Mouse (Mus musculus): ENCODE measurements at regions not wholly inside any gene's neighbourhood (a gene's known extent, or its start where the extent isn't known, plus 50 kb on each side); places are given as distances from the start of the nearest gene placed in this dataset.
A peak's percentile ranks its signal among the peaks of the same experiment; 100 is the strongest.

GRCm38 (mm10) chr19:32939692-32940091, 182.4 kb downstream of the Pten start:
- peak; percentile 76 for DNase-seq (ENCODE audit: low spot score in 2 of 2)

DNA sequence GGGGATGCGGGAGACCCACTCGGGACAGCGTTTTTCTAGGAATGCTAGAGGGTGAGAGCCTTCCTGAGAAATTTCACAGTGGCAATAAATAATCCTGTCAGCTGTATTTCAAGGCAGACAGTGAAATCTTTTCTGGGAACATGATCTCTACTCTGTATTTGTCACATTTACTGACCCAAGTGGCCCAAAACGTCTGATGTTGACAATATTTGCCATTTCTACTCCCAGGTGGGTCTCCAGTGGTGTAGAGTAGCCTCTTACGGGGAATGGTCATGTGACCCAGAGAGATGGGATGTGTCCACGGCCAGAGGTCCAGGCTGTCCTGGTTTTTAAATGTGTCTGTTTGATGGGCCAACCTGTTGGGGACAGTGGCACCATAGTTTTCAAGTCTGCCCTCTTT, 183.5 kb downstream of the Pten start:
- DNase-seq (ENCODE audit: low spot score in 2 of 2) = no peak

- no peak for DNase-seq (ENCODE audit: low spot score in 2 of 2)
Observed at GRCm38 (mm10) chr19:32943594-32944230, 186.4 kb downstream of the Pten start.

- DNase-seq (ENCODE audit: low spot score in 2 of 2) = no peak
Observed at GRCm38 (mm10) chr19:32947081-32947855, 190.0 kb downstream of the Pten start.

GRCm38 (mm10) chr19:32950252-32950651, 193.0 kb downstream of the Pten start:
- no peak for DNase-seq (ENCODE audit: low spot score in 2 of 2)

- peak; percentile 70 to 73 for DNase-seq (ENCODE audit: low spot score in 2 of 2)
Observed at GRCm38 (mm10) chr19:32950794-32951193, 193.5 kb downstream of the Pten start.

GRCm38 (mm10) chr19:32952425-32952824, 195.1 kb downstream of the Pten start:
- no peak for DNase-seq (ENCODE audit: low spot score in 2 of 2)

DNA sequence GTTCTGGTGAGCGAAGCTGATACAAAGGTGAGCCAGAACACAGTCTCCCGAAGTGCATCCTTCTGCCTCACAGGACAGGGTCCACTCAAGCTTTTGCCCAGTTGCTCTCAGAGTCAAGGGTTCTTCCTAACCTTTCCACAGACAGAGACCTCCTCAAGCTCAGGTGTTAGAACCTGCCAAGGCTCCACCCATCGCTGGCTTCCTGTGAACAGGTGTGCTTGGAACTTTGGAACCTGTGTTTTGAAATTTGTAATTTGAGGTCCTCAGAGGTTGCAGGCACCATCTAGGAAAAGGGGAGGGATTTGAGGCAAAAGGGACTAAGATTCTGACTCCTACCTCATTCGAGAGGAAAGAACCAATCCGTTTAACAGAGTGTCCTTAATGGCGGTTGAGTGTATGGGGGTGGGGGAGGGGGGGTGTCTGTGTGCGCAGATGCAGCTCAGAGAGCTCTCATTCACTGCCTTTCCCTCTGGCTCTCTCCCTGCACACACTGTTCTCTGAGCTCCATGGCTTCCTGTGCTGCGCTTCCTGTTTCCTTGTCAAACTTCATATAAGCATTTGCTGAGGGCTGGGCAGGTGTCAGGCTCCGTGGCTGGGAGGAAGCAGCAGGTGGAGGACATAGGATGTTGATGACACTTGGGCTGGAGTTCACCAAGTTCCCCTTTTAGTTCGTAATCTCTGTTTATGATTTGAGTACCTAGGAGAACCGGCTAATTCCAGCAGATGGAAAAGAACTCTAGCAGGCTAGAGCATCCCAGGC, 195.8 kb downstream of the Pten start:
- DNase-seq (ENCODE audit: low spot score in 2 of 2) = peak; percentile 76 to 77

DNA sequence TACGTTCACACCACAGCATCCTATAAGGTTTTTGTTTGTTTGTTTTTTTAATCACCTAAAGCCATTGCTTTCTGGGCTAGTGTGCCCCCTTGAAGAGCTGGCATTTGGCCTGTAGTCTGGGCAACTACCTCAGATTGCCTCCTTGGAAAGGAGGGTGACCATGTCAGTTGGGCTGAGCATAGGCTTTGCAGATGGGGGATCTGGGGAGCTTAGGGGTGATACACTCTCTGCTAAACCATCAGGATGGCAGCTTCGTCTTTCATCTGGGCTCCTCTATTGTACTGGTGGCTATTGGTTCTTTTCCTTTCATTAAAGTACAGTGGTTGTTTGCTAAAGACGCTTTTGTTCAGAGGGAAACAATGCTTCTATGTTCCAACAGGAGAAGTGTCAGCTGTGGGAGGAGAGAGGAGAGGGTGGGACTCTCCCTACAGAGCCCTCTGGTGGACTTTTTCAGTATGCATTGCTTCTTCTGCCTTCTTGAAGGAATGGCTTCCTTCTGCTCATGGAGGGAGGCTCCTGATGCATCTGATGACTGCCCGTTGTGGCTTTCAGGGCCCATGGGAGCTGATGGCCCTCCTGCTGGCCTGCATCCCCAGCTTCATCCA, 196.8 kb downstream of the Pten start:
- DNase-seq (ENCODE audit: low spot score in 2 of 2) = peak; percentile 50 to 70

GRCm38 (mm10) chr19:32954942-32955341, 197.6 kb downstream of the Pten start:
- DNase-seq (ENCODE audit: low spot score in 2 of 2) = no peak

DNA sequence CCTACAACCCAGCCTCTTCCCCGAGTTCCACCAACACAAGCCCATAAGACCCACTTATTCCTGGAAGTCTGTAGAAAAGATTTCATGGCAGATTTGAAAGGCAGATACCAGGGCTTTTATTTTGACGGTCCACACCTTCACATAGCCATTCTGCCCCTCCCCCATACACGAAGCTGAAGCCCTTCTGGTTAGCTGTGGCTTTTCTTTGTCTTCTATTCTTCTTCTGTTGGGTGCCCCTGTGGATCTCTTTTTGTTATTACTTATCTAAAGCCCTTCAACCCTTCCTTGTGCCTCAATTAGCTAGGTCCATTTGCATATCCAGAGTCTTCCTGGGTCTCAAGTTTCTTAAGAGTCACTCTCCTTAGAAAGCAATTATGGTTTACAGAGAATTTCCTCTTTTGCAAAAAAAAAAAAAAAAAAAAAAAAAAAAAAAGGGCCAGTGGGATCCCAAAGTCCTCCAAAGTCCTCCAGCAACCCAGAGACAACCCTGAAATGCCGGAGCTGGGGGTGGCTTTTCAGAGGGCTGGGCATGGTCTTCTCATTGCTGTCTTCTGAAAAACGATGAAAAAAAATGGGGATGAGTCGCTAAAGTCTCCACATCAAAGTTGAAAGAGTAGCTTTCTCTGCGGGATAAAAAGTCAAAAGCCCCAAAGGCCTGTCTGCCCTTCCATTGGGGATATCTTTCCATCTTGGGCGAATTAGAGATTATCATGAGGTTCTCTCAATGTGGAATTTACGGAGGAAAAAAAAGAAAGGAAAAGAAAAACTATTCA, 199.0 kb downstream of the Pten start:
- peak; percentile 45 to 52 for DNase-seq (ENCODE audit: low spot score in 2 of 2)

- peak in 1 of 2 experiments; percentile 23 for DNase-seq (ENCODE audit: low spot score in 2 of 2)
Observed at GRCm38 (mm10) chr19:32956916-32957558, 199.7 kb downstream of the Pten start.

DNA sequence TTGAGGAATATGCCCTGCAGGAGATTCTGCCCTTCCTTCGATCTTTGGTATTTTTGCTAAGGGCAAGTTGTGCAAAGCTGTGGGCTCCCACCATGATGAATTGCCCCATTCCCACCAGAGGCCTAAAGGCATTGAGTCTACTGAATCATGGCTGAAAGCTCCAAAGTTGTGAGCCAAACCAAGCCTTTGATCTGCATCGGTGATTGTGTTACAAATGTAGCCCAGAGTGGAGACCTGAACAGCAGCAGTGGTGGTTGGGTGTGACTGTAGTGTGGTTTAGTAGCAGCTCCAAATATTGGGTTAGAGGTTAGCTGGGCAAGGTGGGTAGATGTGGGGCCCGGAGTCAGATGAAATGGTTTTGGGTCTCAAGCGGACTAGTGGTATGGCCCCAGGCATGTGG, 201.0 kb downstream of the Pten start:
- no peak for DNase-seq (ENCODE audit: low spot score in 2 of 2)

GRCm38 (mm10) chr19:32958791-32959190, 201.5 kb downstream of the Pten start:
- DNase-seq (ENCODE audit: low spot score in 2 of 2) = no peak

DNA sequence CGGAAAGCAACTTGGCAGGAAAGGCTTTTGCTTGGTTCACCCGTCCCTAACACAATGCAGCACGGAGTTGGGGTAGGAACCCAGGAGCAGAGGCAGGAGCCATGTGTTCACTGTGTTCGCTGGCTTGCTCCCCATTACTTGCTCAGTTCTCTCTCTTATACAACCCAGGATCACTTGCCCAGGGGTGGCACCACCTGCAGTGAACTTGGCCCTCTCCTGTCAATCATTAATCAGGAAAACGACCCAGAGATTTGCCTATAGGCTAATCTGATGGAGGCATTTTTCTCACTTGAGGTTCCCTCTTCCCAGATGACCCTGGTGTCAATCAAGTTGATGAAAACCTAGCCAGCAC, 202.5 kb downstream of the Pten start:
- no peak for DNase-seq (ENCODE audit: low spot score in 2 of 2)

DNA sequence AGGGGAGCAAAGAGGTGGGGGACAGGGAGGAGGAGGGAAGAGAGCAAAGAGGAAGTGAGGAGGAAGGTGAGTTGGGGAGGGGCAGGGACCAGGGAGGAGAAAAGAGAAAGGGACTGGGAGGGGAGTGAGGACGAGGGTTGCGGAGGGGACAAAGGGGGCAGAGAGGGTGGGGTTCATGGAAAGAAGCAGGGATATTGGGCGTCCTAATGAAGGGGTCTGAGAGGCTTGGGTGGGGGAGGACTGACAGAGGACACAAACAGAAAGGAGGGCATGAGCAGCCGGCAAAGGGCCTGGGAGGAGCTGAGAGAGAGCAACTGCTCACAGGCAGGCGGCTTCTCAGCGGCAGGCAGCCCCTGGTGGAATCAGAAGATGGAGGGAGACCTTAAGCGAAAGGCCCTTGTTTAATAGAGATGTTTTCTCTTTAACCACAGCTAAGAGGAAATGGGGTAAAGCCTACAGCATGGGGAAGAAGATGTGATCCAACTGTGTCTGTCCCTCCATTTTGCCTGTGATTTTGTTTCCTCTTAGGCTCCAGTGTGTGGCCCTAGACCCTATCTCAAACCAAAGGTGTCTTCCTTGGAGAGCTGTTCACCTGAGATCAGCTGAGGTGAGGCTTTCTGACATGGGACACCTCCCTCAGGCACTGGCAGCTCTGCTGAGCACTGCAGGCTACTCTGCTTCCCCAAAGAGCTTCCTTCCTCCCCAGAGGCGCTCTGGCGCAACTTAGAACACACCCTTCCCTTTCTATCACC, 203.1 kb downstream of the Pten start:
- DNase-seq (ENCODE audit: low spot score in 2 of 2) = peak; percentile 84 to 85

GRCm38 (mm10) chr19:32961525-32961924, 204.2 kb downstream of the Pten start:
- DNase-seq (ENCODE audit: low spot score in 2 of 2) = no peak

GRCm38 (mm10) chr19:32963983-32964382, 206.7 kb downstream of the Pten start:
- peak; percentile 23 to 42 for DNase-seq (ENCODE audit: low spot score in 2 of 2)

DNA sequence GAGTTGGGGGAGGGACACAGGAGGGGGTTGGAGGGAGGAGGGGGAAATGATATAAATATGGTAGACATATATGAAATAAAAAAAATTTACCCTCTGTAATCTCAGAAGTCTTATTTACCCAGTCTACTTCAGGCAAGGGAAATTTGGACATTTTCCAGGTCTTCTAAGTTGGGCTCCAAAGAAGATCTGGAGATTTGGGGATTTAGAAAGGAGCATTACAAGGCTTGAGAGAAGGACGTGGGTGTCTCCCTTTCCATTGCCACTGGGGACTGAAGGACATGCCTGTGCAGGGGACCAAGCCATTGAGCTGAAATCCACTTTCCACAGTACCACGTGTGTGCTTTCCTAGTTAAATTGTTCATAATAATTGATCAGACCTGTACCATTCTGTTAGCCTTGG, 208.2 kb downstream of the Pten start:
- DNase-seq (ENCODE audit: low spot score in 2 of 2) = no peak

GRCm38 (mm10) chr19:32969213-32969776, 212.0 kb downstream of the Pten start:
- no peak for DNase-seq (ENCODE audit: low spot score in 2 of 2)

Data from spleen, postnatal 36 days (tissue).